Mouse (Mus musculus) monocyte, adult 5-6 weeks (primary cell): ENCODE results near the gene Dytn. TPM values are rescaled to one million over a fixed set of nuclear protein-coding genes. Genes with fewer than 3 reads are reported as not detected.

ENCODE experiments used
- ATAC-seq: fragments of 153-309, 156-312 bp; replicated peaks from 2 replicates; pipeline ENCODE4 v1.8.0; 2017; ENCODE audit warnings: mild to moderate bottlenecking; ENCODE audit not compliant: low TSS enrichment, insufficient number of reproducible peaks, severe bottlenecking, poor library complexity, low FRiP score
- total RNA-seq: library from RNA; stranded (forward); fragments of 200-1000, 200-491, 200-594 nt; gene quantifications from 3 replicates; pipeline ENCODE4 v1.2.3, GENCODE M21; 2017

Gene Dytn
- total RNA-seq, 1 experiment from 2014 or later = not detected

DNA sequence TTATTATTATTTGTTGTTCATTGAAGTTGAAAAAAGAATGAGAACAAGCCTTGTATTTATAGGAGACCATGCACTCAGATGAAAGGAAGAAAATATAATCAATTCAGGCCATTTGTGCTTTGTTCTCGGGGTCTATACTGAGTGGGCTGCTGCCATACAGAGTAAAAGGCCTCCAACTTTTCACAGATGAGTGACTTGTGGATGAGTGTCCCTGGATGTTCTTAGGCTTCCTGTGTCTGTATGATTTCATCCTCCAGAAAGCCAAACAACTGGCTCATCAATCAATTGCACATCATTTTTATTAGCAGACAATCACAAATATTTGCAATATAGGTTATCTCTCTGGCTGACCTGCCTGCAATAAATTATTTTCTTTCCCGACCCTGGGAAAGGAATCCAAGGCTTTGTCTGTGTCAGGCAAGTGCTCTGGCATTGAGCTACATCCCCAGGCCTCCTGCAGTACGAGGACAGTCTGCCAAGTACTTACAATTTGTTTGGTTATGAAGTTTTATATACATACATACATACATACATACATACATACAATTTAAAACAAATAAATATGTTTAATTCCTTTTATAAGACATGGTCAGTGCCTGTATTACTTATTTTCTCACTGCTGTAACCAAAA, 82.7 kb downstream of the Dytn start:
- no peak for ATAC-seq

DNA sequence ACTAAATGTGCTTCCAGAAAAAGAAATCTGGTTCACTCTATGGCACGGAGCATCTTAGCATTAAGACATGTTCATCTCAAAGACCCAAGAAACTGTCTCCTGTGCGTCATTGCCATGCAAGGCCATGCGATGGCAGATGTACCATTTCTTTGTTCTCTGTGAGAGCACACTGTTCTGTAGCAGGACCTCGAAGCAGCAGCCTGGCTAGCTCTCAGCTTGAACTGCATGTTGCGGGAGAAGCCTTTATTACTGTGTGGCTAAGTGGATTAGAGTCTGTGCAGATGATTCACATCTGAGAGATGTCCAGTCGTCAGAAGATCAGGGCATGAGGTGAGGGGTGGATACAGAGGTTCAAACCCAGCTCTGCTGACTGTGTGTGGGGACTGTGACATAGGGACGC, 99.9 kb downstream of the Dytn start:
- ATAC-seq = no peak

GRCm38 (mm10) chr1:63579153-63579552, 107.6 kb downstream of the Dytn start:
- no peak for ATAC-seq

GRCm38 (mm10) chr1:63576803-63577202, 109.9 kb downstream of the Dytn start:
- ATAC-seq = no peak

GRCm38 (mm10) chr1:63573864-63574611, 112.7 kb downstream of the Dytn start:
- no peak for ATAC-seq

DNA sequence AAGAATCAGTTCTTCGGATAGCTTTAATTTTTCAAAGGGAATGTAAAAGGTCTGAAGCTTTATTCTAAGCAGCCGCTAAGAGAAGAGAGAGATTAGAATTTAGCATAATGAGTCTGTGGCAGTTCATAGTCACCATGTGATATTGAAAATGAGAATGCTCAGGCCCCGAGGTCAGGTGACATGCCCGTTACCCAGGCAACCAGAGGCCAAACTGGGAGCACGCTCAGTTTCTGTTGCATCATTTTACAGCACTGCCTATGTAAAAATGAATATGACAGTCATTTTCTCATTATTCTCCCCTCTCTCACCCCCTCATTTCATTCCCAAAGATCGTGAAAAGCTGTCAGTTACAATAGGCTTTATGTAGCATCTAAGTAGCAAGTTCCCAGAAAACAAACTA, 113.3 kb downstream of the Dytn start:
- ATAC-seq = no peak

Other genes starting within 250 kb of the Dytn start
- 0.19 to 0.53 TPM in 2 of 3 replicates, not detected in the other for gene Adam23, start 241.0 kb downstream of the Dytn start, total RNA-seq
- not detected in 3 replicates for gene Gm39653, start 71.0 kb downstream of the Dytn start, total RNA-seq
- not detected in 3 replicates for gene Mdh1b, start 43.4 kb upstream of the Dytn start, total RNA-seq
- 12.6 to 16.5 TPM (median 16.2 TPM) in 3 replicates for gene Fastkd2, start 43.7 kb upstream of the Dytn start, total RNA-seq
- gene 4933402D24Rik, start 82.3 kb upstream of the Dytn start, total RNA-seq = not detected in 3 replicates